Mouse (Mus musculus) midbrain, embryonic 10.5 days (tissue): ENCODE data around the gene Filip1. TPM values are rescaled to one million over a fixed set of nuclear protein-coding genes. Genes with fewer than 3 reads are reported as not detected.

Source experiments
- DNase-seq: peaks from one replicate; pipeline ENCODE4 v3.0.0-alpha.2; 2017; ENCODE audit warnings: low spot score
- H3K27ac ChIP-seq: fragments of 300-500 bp; sonication (generic); replicated peaks from 2 replicates; pipeline ENCODE4 v1.5.1; 2016; ENCODE audit warnings: mild to moderate bottlenecking
- H3K27me3 ChIP-seq: fragments of 300-500 bp; sonication (generic); 2 replicates; pipeline ENCODE4 v1.6.1; 2016; ENCODE audit warnings: low read depth, mild to moderate bottlenecking; ENCODE audit not compliant: poor library complexity, severe bottlenecking
- H3K36me3 ChIP-seq: fragments of 300-500 bp; sonication (generic); 2 replicates; pipeline ENCODE4 v1.6.1; 2016; ENCODE audit warnings: mild to moderate bottlenecking, moderate library complexity
- H3K4me1 ChIP-seq: fragments of 300-500 bp; sonication (generic); 2 replicates; pipeline ENCODE4 v1.6.1; 2016
- H3K4me3 ChIP-seq: fragments of 300-500 bp; sonication (generic); 2 replicates; pipeline ENCODE4 v1.5.1; 2016; ENCODE audit warnings: mild to moderate bottlenecking, moderate library complexity
- H3K9me3 ChIP-seq: fragments of 300-500 bp; sonication (generic); replicated peaks from 2 replicates; pipeline ENCODE4 v1.6.1; 2016; ENCODE audit warnings: mild to moderate bottlenecking
- WGBS: fragments of 180-500 bp; shearing (Covaris S2); methylation state at CpG from one replicate; pipeline ENCODE4 v1.1.7; 2016; 5-methylcytosine and 5-hydroxymethylcytosine counted together
- polyA plus RNA-seq: library from polyadenylated mRNA; unstranded; fragments of >200 nt; fragmentation: Nextera tagmentation; extraction: Ambion mirVana; gene quantifications from 2 replicates; pipeline ENCODE4 v1.2.1, GENCODE M21; 2016

Gene Filip1
- polyA plus RNA-seq, 1 experiment from 2014 or later, result 8.3 TPM

GRCm38 (mm10) chr9:79875522-79876131 lies 137.0 kb downstream of the Filip1 start:
- Histone ChIP-seq H3K4me3 (no peak overlapping the region), H3K36me3 (no peaks in the 10 kb centered on the region), H3K27me3 (no peaks in the 10 kb centered on the region), H3K4me1 (peaks cover 36% of the 10 kb centered on the region), H3K27ac (peak overlapping the region; percentile 70), H3K9me3 (no peaks in the 10 kb centered on the region)
- 69% methylated on average over 20 of the region's 20 CpGs for WGBS
- DNase-seq, result no peak

GRCm38 (mm10) chr9:79872598-79872997 lies 140.1 kb downstream of the Filip1 start:
- H3K36me3 ChIP-seq, result no peaks in the 10 kb centered on the region
- WGBS, result 16% methylated on average over 2 of the region's 2 CpGs

GRCm38 (mm10) chr9:79869512-79869911 lies 143.1 kb downstream of the Filip1 start:
- no peak for DNase-seq
- 83% methylated on average over 5 of the region's 5 CpGs for WGBS
- no peaks in the 10 kb centered on the region for H3K27me3 ChIP-seq
- H3K36me3 ChIP-seq, result no peaks in the 10 kb centered on the region
- H3K27ac ChIP-seq, result no peak overlapping the region
- no peaks in the 10 kb centered on the region for H3K9me3 ChIP-seq
- H3K4me3 ChIP-seq, result no peak overlapping the region
- H3K4me1 ChIP-seq, result peaks cover 22% of the 10 kb centered on the region

More at GRCm38 (mm10) chr9:79872598-79872997, 140.1 kb downstream of the Filip1 start:
- H3K4me1 ChIP-seq, result peaks cover 39% of the 10 kb centered on the region
- H3K27ac ChIP-seq, result peak overlapping the region; percentile 50
- H3K9me3 ChIP-seq, result no peaks in the 10 kb centered on the region
- DNase-seq, result no peak
- H3K27me3 ChIP-seq, result no peaks in the 10 kb centered on the region
- no peak overlapping the region for H3K4me3 ChIP-seq

GRCm38 (mm10) chr9:79865998-79866397 lies 146.7 kb downstream of the Filip1 start:
- H3K27me3 ChIP-seq, result no peaks in the 10 kb centered on the region
- H3K4me3 ChIP-seq, result no peak overlapping the region
- H3K9me3 ChIP-seq, result no peaks in the 10 kb centered on the region
- H3K4me1 ChIP-seq, result peaks cover 10% of the 10 kb centered on the region; the same call in 1 of the 2 replicates
- H3K27ac ChIP-seq, result no peak overlapping the region
- WGBS, result 71% methylated on average over 7 of the region's 7 CpGs
- H3K36me3 ChIP-seq, result no peaks in the 10 kb centered on the region
- no peak for DNase-seq

- WGBS, result 85% methylated on average over 6 of the region's 6 CpGs
- peaks cover 6% of the 10 kb centered on the region; the same call in 1 of the 2 replicates for H3K4me1 ChIP-seq
These were observed 150.1 kb downstream of the Filip1 start for GRCm38 (mm10) chr9:79862544-79862943.

GRCm38 (mm10) chr9:79847099-79847498 lies 165.6 kb downstream of the Filip1 start:
- Histone ChIP-seq H3K4me3 (no peak overlapping the region), H3K36me3 (no peaks in the 10 kb centered on the region), H3K27ac (no peak overlapping the region), H3K27me3 (no peaks in the 10 kb centered on the region), H3K4me1 (peaks cover 12% of the 10 kb centered on the region), H3K9me3 (peaks cover 11% of the 10 kb centered on the region; the same call in 1 of the 2 replicates)
- no peak for DNase-seq

More at GRCm38 (mm10) chr9:79862544-79862943, 150.1 kb downstream of the Filip1 start:
- Histone ChIP-seq H3K36me3 (no peaks in the 10 kb centered on the region), H3K9me3 (no peaks in the 10 kb centered on the region), H3K27me3 (no peaks in the 10 kb centered on the region), H3K4me3 (no peak overlapping the region), H3K27ac (no peak overlapping the region)
- DNase-seq, result no peak

GRCm38 (mm10) chr9:79842615-79843014 lies 170.0 kb downstream of the Filip1 start:
- 89% methylated on average over 6 of the region's 6 CpGs for WGBS
- Histone ChIP-seq H3K36me3 (no peaks in the 10 kb centered on the region), H3K4me1 (peaks cover 12% of the 10 kb centered on the region), H3K27ac (no peak overlapping the region), H3K9me3 (peaks cover 11% of the 10 kb centered on the region; the same call in 1 of the 2 replicates), H3K27me3 (no peaks in the 10 kb centered on the region), H3K4me3 (no peak overlapping the region)
- no peak for DNase-seq

GRCm38 (mm10) chr9:79842028-79842427 lies 170.6 kb downstream of the Filip1 start:
- H3K4me1 ChIP-seq, result peaks cover 12% of the 10 kb centered on the region
- peaks cover 11% of the 10 kb centered on the region; the same call in 1 of the 2 replicates for H3K9me3 ChIP-seq
- H3K36me3 ChIP-seq, result no peaks in the 10 kb centered on the region
- no peaks in the 10 kb centered on the region for H3K27me3 ChIP-seq
- DNase-seq, result no peak
- no peak overlapping the region for H3K27ac ChIP-seq
- no peak overlapping the region for H3K4me3 ChIP-seq

- no peaks in the 10 kb centered on the region for H3K9me3 ChIP-seq
- no peaks in the 10 kb centered on the region for H3K36me3 ChIP-seq
- peaks cover 51% of the 10 kb centered on the region for H3K4me1 ChIP-seq
- 83% methylated on average over 1 of the region's 1 CpGs for WGBS
- peak overlapping the region; percentile 88 for H3K27ac ChIP-seq
- peaks cover 6% of the 10 kb centered on the region for H3K27me3 ChIP-seq
- H3K4me3 ChIP-seq, result no peak overlapping the region
- DNase-seq, result no peak
These were observed 181.4 kb downstream of the Filip1 start for GRCm38 (mm10) chr9:79831294-79831693.

GRCm38 (mm10) chr9:79830874-79831273 lies 181.8 kb downstream of the Filip1 start:
- Histone ChIP-seq H3K4me3 (peak overlapping the region; percentile 53), H3K36me3 (no peaks in the 10 kb centered on the region), H3K4me1 (peaks cover 55% of the 10 kb centered on the region), H3K27me3 (peaks cover 6% of the 10 kb centered on the region), H3K9me3 (no peaks in the 10 kb centered on the region), H3K27ac (peak overlapping the region; percentile 88)
- WGBS, result 14% methylated on average over 4 of the region's 4 CpGs
- peak; percentile 65 for DNase-seq

- no peak for DNase-seq
- no peaks in the 10 kb centered on the region for H3K9me3 ChIP-seq
- H3K36me3 ChIP-seq, result no peaks in the 10 kb centered on the region
- peak overlapping the region; percentile 88 for H3K27ac ChIP-seq
- 48% methylated on average over 23 of the region's 23 CpGs for WGBS
- peaks cover 62% of the 10 kb centered on the region for H3K4me1 ChIP-seq
- H3K4me3 ChIP-seq, result peak overlapping the region; percentile 53
- peaks cover 6% of the 10 kb centered on the region for H3K27me3 ChIP-seq
These were observed 182.5 kb downstream of the Filip1 start for GRCm38 (mm10) chr9:79829842-79830800.

GRCm38 (mm10) chr9:79827072-79827471 lies 185.6 kb downstream of the Filip1 start:
- Histone ChIP-seq H3K27ac (no peak overlapping the region), H3K4me3 (no peak overlapping the region), H3K27me3 (peaks cover 6% of the 10 kb centered on the region), H3K4me1 (peaks cover 90% of the 10 kb centered on the region), H3K9me3 (no peaks in the 10 kb centered on the region), H3K36me3 (no peaks in the 10 kb centered on the region)
- WGBS, result 52% methylated on average over 2 of the region's 2 CpGs
- no peak for DNase-seq

- no peak overlapping the region for H3K4me3 ChIP-seq
- no peaks in the 10 kb centered on the region for H3K36me3 ChIP-seq
- DNase-seq, result no peak
- 25% methylated on average over 7 of the region's 7 CpGs for WGBS
- peaks cover 9% of the 10 kb centered on the region for H3K27me3 ChIP-seq
- H3K9me3 ChIP-seq, result no peaks in the 10 kb centered on the region
- H3K4me1 ChIP-seq, result peaks cover 77% of the 10 kb centered on the region
- H3K27ac ChIP-seq, result no peak overlapping the region
These were observed 187.1 kb downstream of the Filip1 start for GRCm38 (mm10) chr9:79825526-79825925.
